11 mouse cellular contexts compared by ENCODE assay signal in the genomic region with DNA sequence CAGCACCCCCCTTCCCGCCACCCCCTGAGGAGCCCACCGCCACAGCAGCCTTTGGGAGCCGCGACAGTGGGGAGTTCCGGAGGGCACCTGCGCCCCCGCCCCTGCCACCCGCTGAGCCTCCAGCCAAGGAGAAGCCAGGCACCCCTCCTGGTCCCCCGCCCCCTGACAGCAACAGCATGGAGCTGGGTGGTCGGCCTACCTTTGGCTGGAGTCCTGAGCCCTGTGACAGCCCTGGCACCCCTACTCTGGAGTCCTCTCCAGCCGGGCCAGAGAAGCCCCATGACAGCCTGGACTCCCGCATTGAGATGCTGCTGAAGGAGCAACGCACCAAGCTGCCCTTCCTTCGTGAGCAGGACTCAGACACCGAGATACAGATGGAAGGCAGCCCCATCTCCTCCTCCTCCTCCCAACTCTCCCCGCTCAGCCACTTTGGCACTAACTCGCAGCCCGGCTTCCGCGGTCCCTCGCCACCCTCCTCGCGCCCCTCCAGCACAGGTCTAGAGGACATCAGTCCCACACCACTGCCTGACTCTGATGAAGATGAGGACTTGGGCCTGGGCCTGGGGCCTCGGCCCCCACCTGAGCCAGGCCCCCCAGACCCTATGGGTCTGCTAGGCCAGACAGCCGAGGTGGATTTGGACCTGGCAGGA. TPM values are rescaled to one million over a fixed set of nuclear protein-coding genes. Genes with fewer than 3 reads are reported as not detected.
A peak's percentile ranks its signal among the peaks of the same experiment; 100 is the strongest.
DNase-seq lines count a peak whose midpoint lies in the region; ATAC-seq and TF ChIP-seq lines count a peak whose summit lies in the region.
"Had no signal": no experiment of that assay in that cellular context is flagged by ENCODE, and none has a peak within 500 bp of the region (broad histone marks: within the 10 kb centered on the region; RNA-seq: fewer than 3 reads in every experiment).

No protein-coding gene starts in this region.

- H3K36me3 ChIP-seq in midbrain, embryonic 12.5 days, result peaks cover 56% of the 10 kb centered on the region
- peaks cover 53% of the 10 kb centered on the region for H3K36me3 ChIP-seq in midbrain, postnatal 0 days (ENCODE audit: insufficient read depth, low read length)
- peaks cover 73% of the 10 kb centered on the region for H3K36me3 ChIP-seq in forebrain, embryonic 14.5 days (ENCODE audit: control insufficient read depth, insufficient read depth, low read length)
- H3K36me3 ChIP-seq in midbrain, embryonic 16.5 days (ENCODE audit: control insufficient read depth, insufficient read depth, low read length), result peaks cover 16% of the 10 kb centered on the region
- peaks cover 76% of the 10 kb centered on the region for H3K36me3 ChIP-seq in heart, embryonic 10.5 days

- H3K4me1 ChIP-seq in midbrain, embryonic 12.5 days, result peaks cover 72% of the 10 kb centered on the region
- peaks cover 30% of the 10 kb centered on the region for H3K4me1 ChIP-seq in midbrain, postnatal 0 days (ENCODE audit: insufficient read depth, low read length)
- H3K4me1 ChIP-seq in forebrain, embryonic 14.5 days (ENCODE audit: control insufficient read depth, insufficient read depth, low read length), result peaks cover 41% of the 10 kb centered on the region
- peaks cover 63% of the 10 kb centered on the region for H3K4me1 ChIP-seq in midbrain, embryonic 16.5 days (ENCODE audit: control insufficient read depth, insufficient read depth, low read length)
- peaks cover 76% of the 10 kb centered on the region for H3K4me1 ChIP-seq in heart, embryonic 10.5 days

- H3K9me3 ChIP-seq in midbrain, embryonic 12.5 days, result no peaks in the 10 kb centered on the region
- H3K9me3 ChIP-seq in midbrain, postnatal 0 days (ENCODE audit: low read length), result no peaks in the 10 kb centered on the region
- H3K9me3 ChIP-seq in forebrain, embryonic 14.5 days (replicated peaks; ENCODE audit: control insufficient read depth, low read length), result no peaks in the 10 kb centered on the region
- H3K9me3 ChIP-seq in midbrain, embryonic 16.5 days (replicated peaks; ENCODE audit: control insufficient read depth, low read length, poor library complexity, severe bottlenecking), result no peaks in the 10 kb centered on the region
- H3K9me3 ChIP-seq in heart, embryonic 10.5 days, result no peaks in the 10 kb centered on the region

- WGBS in midbrain, embryonic 12.5 days, result 85% methylated on average over 25 of the region's 25 CpGs
- 79% methylated on average over 25 of the region's 25 CpGs for WGBS in midbrain, postnatal 0 days
- WGBS in forebrain, embryonic 14.5 days, result 85% methylated on average over 25 of the region's 25 CpGs
- WGBS in midbrain, embryonic 16.5 days, result 74% methylated on average over 23 of the region's 25 CpGs
- 86% methylated on average over 25 of the region's 25 CpGs for WGBS in heart, embryonic 10.5 days

- no peak overlapping the region for H3K4me2 ChIP-seq in midbrain, embryonic 12.5 days (replicated peaks)
- H3K4me2 ChIP-seq in midbrain, postnatal 0 days (ENCODE audit: low read depth, low read length, poor library complexity, severe bottlenecking), result no peak overlapping the region
- H3K4me2 ChIP-seq in forebrain, embryonic 14.5 days (ENCODE audit: low read length), result no peak overlapping the region
- 0 out of 2 replicates have a peak overlapping the region, but pooled peaks have one; percentile 3 for H3K4me2 ChIP-seq in midbrain, embryonic 16.5 days (ENCODE audit: low read length)

- no peak for ATAC-seq in midbrain, embryonic 12.5 days (ENCODE audit: low FRiP score, low read depth)
- no peak for ATAC-seq in midbrain, postnatal 0 days (ENCODE audit: low FRiP score)
- no peak for ATAC-seq in forebrain, embryonic 14.5 days
- ATAC-seq in midbrain, embryonic 16.5 days, result no peak

- H3K27me3 ChIP-seq in midbrain, embryonic 12.5 days, result no peaks in the 10 kb centered on the region
- no peaks in the 10 kb centered on the region for H3K27me3 ChIP-seq in midbrain, postnatal 0 days (ENCODE audit: insufficient read depth, low read length)
- no peaks in the 10 kb centered on the region for H3K27me3 ChIP-seq in forebrain, embryonic 14.5 days (replicated peaks; ENCODE audit: control insufficient read depth, insufficient read depth, low read length)
- no peaks in the 10 kb centered on the region for H3K27me3 ChIP-seq in midbrain, embryonic 16.5 days (ENCODE audit: control insufficient read depth, insufficient read depth, low read depth, low read length)
- no peaks in the 10 kb centered on the region for H3K27me3 ChIP-seq in heart, embryonic 10.5 days (ENCODE audit: insufficient read depth, poor library complexity, severe bottlenecking)

- intact Hi-C loops in heart, postnatal 25 days (cut with DNase I), result loop anchor here (2.0 kb wide), 1 partner anchor 31 kb away; no protein-coding TSS in a partner anchor

- no peak for TF ChIP-seq CTCF in midbrain, postnatal 0 days (IDR thresholded peaks at IDR 0.05)

- peak overlapping the region; percentile 1; the same call in 1 of the 2 replicates for H3K27ac ChIP-seq in midbrain, embryonic 12.5 days (replicated peaks)
- H3K27ac ChIP-seq in midbrain, postnatal 0 days (ENCODE audit: low read depth, low read length), result no peak overlapping the region
- H3K27ac ChIP-seq in forebrain, embryonic 14.5 days (ENCODE audit: low read depth, low read length), result no peak overlapping the region
- H3K27ac ChIP-seq in midbrain, embryonic 16.5 days (ENCODE audit: low read length), result no peak overlapping the region
- no peak overlapping the region for H3K27ac ChIP-seq in heart, embryonic 10.5 days

- H3K4me3 ChIP-seq in midbrain, embryonic 12.5 days, result 0 out of 2 replicates have a peak overlapping the region, but pooled peaks have one; percentile 0
- no peak overlapping the region for H3K4me3 ChIP-seq in midbrain, postnatal 0 days (ENCODE audit: low read depth, low read length)
- no peak overlapping the region for H3K4me3 ChIP-seq in forebrain, embryonic 14.5 days (ENCODE audit: low read depth, low read length)
- no peak overlapping the region for H3K4me3 ChIP-seq in midbrain, embryonic 16.5 days (ENCODE audit: low read depth, low read length)
- no peak overlapping the region for H3K4me3 ChIP-seq in heart, embryonic 10.5 days

- peak overlapping the region; percentile 32; the same call in 1 of the 2 replicates for H3K9ac ChIP-seq in midbrain, embryonic 12.5 days (replicated peaks)
- H3K9ac ChIP-seq in midbrain, postnatal 0 days (replicated peaks; ENCODE audit: low read length, poor library complexity, severe bottlenecking), result no peak overlapping the region
- peak overlapping the region; percentile 48; the same call in 1 of the 2 replicates for H3K9ac ChIP-seq in forebrain, embryonic 14.5 days (ENCODE audit: low read length)
- H3K9ac ChIP-seq in midbrain, embryonic 16.5 days (ENCODE audit: low read depth, low read length), result no peak overlapping the region

- peak; percentile 92 for DNase-seq in heart, adult 11 months
- no peak for DNase-seq in heart, postnatal 25 days (ENCODE audit: low spot score)
- no peak for DNase-seq in midbrain, postnatal 0 days (ENCODE audit: low spot score)
- DNase-seq in forebrain, embryonic 14.5 days (ENCODE audit: low spot score), result no peak
- DNase-seq in kidney, postnatal 14 days, result no peak
- no peak for DNase-seq in heart, embryonic 10.5 days (ENCODE audit: low spot score)

RNA-seq across cellular contexts. Expression of a gene that starts 6.2 kb away (rescaled TPM):
- total RNA-seq in heart, postnatal 25 days (2021), result 10 to 100 TPM; 14.4 to 18.4 TPM
- polyA plus RNA-seq in midbrain, embryonic 12.5 days (2016; fragmentation: Nextera tagmentation; extraction: Ambion mirVana), result 13.1 and 13.2 TPM in 2 replicates
- total RNA-seq in midbrain, postnatal 0 days (2014; rRNA removed), result 5.3 and 5.9 TPM in 2 replicates
- polyA plus RNA-seq in midbrain, postnatal 0 days (2015; fragmentation: Nextera tagmentation; extraction: Ambion mirVana), result 7.2 and 8.8 TPM in 2 replicates
- polyA plus RNA-seq in forebrain, embryonic 14.5 days (2014; fragmentation: Nextera tagmentation; extraction: Ambion mirVana), result 8.6 and 11.6 TPM in 2 replicates
- 10.0 and 11.8 TPM in 2 replicates for polyA plus RNA-seq in midbrain, embryonic 16.5 days (2015; fragmentation: Nextera tagmentation; extraction: Ambion mirVana)
- 5.4 and 9.8 TPM in 2 replicates for polyA plus RNA-seq in heart, embryonic 10.5 days (2016; fragmentation: Nextera tagmentation; extraction: Ambion mirVana)

RNA-seq across cellular contexts. Expression of a gene that starts 15.7 kb away (rescaled TPM):
- under 1 TPM; 0.36 to 0.45 TPM for total RNA-seq in heart, postnatal 25 days (2021)
- polyA plus RNA-seq in midbrain, embryonic 12.5 days (2016; fragmentation: Nextera tagmentation; extraction: Ambion mirVana), result 1.9 and 2.4 TPM in 2 replicates
- 37.2 and 47.8 TPM in 2 replicates for total RNA-seq in midbrain, postnatal 0 days (2014; rRNA removed)
- polyA plus RNA-seq in midbrain, postnatal 0 days (2015; fragmentation: Nextera tagmentation; extraction: Ambion mirVana), result 41.7 and 45.3 TPM in 2 replicates
- 6.8 and 10.5 TPM in 2 replicates for polyA plus RNA-seq in forebrain, embryonic 14.5 days (2014; fragmentation: Nextera tagmentation; extraction: Ambion mirVana)
- polyA plus RNA-seq in midbrain, embryonic 16.5 days (2015; fragmentation: Nextera tagmentation; extraction: Ambion mirVana), result 13.9 and 21.4 TPM in 2 replicates
- 1.5 and 1.7 TPM in 2 replicates for polyA plus RNA-seq in heart, embryonic 10.5 days (2016; fragmentation: Nextera tagmentation; extraction: Ambion mirVana)

RNA-seq across cellular contexts. Expression of a gene that starts 21.0 kb away (rescaled TPM):
- 10 to 100 TPM; 15.6 to 16.7 TPM for total RNA-seq in heart, postnatal 25 days (2021)
- 64.5 and 75.4 TPM in 2 replicates for polyA plus RNA-seq in midbrain, embryonic 12.5 days (2016; fragmentation: Nextera tagmentation; extraction: Ambion mirVana)
- total RNA-seq in midbrain, postnatal 0 days (2014; rRNA removed), result 26.1 and 26.5 TPM in 2 replicates
- polyA plus RNA-seq in midbrain, postnatal 0 days (2015; fragmentation: Nextera tagmentation; extraction: Ambion mirVana), result 76.3 and 81.8 TPM in 2 replicates
- polyA plus RNA-seq in forebrain, embryonic 14.5 days (2014; fragmentation: Nextera tagmentation; extraction: Ambion mirVana), result 52.5 and 63.5 TPM in 2 replicates
- 73.6 and 77.6 TPM in 2 replicates for polyA plus RNA-seq in midbrain, embryonic 16.5 days (2015; fragmentation: Nextera tagmentation; extraction: Ambion mirVana)
- 73.2 and 85.3 TPM in 2 replicates for polyA plus RNA-seq in heart, embryonic 10.5 days (2016; fragmentation: Nextera tagmentation; extraction: Ambion mirVana)

RNA-seq across cellular contexts. Expression of a gene that starts 34.3 kb away (rescaled TPM):
- total RNA-seq in heart, postnatal 25 days (2021), result not detected
- not detected in 2 replicates for polyA plus RNA-seq in midbrain, embryonic 12.5 days (2016; fragmentation: Nextera tagmentation; extraction: Ambion mirVana)
- total RNA-seq in midbrain, postnatal 0 days (2014; rRNA removed), result not detected in 2 replicates
- not detected in 2 replicates for polyA plus RNA-seq in midbrain, postnatal 0 days (2015; fragmentation: Nextera tagmentation; extraction: Ambion mirVana)
- polyA plus RNA-seq in forebrain, embryonic 14.5 days (2014; fragmentation: Nextera tagmentation; extraction: Ambion mirVana), result not detected in 2 replicates
- polyA plus RNA-seq in midbrain, embryonic 16.5 days (2015; fragmentation: Nextera tagmentation; extraction: Ambion mirVana), result not detected in 2 replicates
- polyA plus RNA-seq in heart, embryonic 10.5 days (2016; fragmentation: Nextera tagmentation; extraction: Ambion mirVana), result 0.35 TPM in 1 of 2 replicates, not detected in the other
- total RNA-seq: monocyte, adult 5-6 weeks had no signal
- polyA plus RNA-seq: C2C12; limb, embryonic 14.5 days had no signal

Comparison
In these comparisons a context has a peak if more than half of its experiments do, and no peak if none do; other contexts are left out.
1. H3K9ac ChIP-seq: peak in midbrain, embryonic 12.5 days (single experiment) and forebrain, embryonic 14.5 days (single experiment); none in midbrain, postnatal 0 days (single experiment) and midbrain, embryonic 16.5 days (single experiment).